Mouse (Mus musculus) liver, postnatal 0 days (tissue): ENCODE results near the gene Tsacc. TPM values are rescaled to one million over a fixed set of nuclear protein-coding genes. Genes with fewer than 3 reads are reported as not detected.

Experiments
- ATAC-seq: fragments of 200-750 bp; cut with Nextera tagmentation; 2 replicates; pipeline ENCODE4 v1.8.0; 2017; ENCODE audit warnings: mild to moderate bottlenecking, moderate library complexity
- DNase-seq: peaks from one replicate; pipeline ENCODE4 v3.0.0-alpha.2; 2016
- H3K27ac ChIP-seq: fragments of 300-500 bp; sonication (generic); 2 replicates; pipeline ENCODE4 v1.5.1; 2014; ENCODE audit warnings: antibody characterized with exemption, moderate library complexity, mild to moderate bottlenecking, low read depth
- H3K27me3 ChIP-seq: fragments of 300-500 bp; sonication (generic); 2 replicates; pipeline ENCODE4 v1.6.1; 2014; ENCODE audit warnings: low read length, control low read depth, mixed read lengths; ENCODE audit not compliant: insufficient read depth
- H3K36me3 ChIP-seq: fragments of 300-500 bp; sonication (generic); replicated peaks from 2 replicates; pipeline ENCODE4 v1.6.1; 2014; ENCODE audit warnings: mild to moderate bottlenecking, control low read depth, low read length, moderate library complexity, mixed read lengths; ENCODE audit not compliant: insufficient read depth
- H3K4me1 ChIP-seq: fragments of 300-500 bp; sonication (generic); 2 replicates; pipeline ENCODE4 v1.6.1; 2014; ENCODE audit warnings: antibody characterized with exemption, mild to moderate bottlenecking, control low read depth; ENCODE audit not compliant: insufficient read depth
- H3K4me2 ChIP-seq: fragments of 300-500 bp; sonication (generic); 2 replicates; pipeline ENCODE4 v1.6.1; 2014; ENCODE audit warnings: low read depth, mild to moderate bottlenecking, low read length, moderate library complexity, mixed read lengths
- H3K4me3 ChIP-seq: fragments of 300-500 bp; sonication (generic); 2 replicates; pipeline ENCODE4 v1.5.1; 2014; ENCODE audit warnings: low read depth, low read length
- H3K9ac ChIP-seq: fragments of 300-500 bp; sonication (generic); replicated peaks from 2 replicates; pipeline ENCODE4 v1.6.1; 2014; ENCODE audit warnings: mild to moderate bottlenecking, moderate library complexity
- H3K9me3 ChIP-seq: fragments of 300-500 bp; sonication (generic); 2 replicates; pipeline ENCODE4 v1.6.1; 2016; ENCODE audit warnings: mild to moderate bottlenecking, control low read depth, low read length, mixed read lengths
- CTCF ChIP-seq: sonication (generic); IDR thresholded peaks from 2 replicates; pipeline ENCODE4 v1.5.1; 2016; ENCODE audit warnings: antibody characterized with exemption, low read depth
- EP300 ChIP-seq: IDR thresholded peaks from 2 replicates; pipeline ENCODE4 v1.6.1; 2016; ENCODE audit warnings: antibody characterized with exemption, low read depth, mild to moderate bottlenecking
- WGBS: fragments of 180-500 bp; shearing (Covaris S2); extraction: QIAGEN DNeasy Blood & Tissue Kit; methylation state at CpG from one replicate; pipeline ENCODE4 v1.1.7; 2014; ENCODE audit not compliant: insufficient replicate concordance; 5-methylcytosine and 5-hydroxymethylcytosine counted together
- polyA plus RNA-seq: library from polyadenylated mRNA; unstranded; fragments of >200 nt; fragmentation: Nextera tagmentation; extraction: Ambion mirVana; gene quantifications from 2 replicates; pipeline ENCODE4 v1.2.1, GENCODE M21; 2015

The Tsacc gene
- polyA plus RNA-seq, 1 experiment from 2014 or later: 7.0 TPM

- no peak overlapping the region for H3K9ac ChIP-seq
- H3K4me1 ChIP-seq: 0 out of 2 replicates have a peak, but pooled peaks cover 2% of the 10 kb centered on the region
- peaks cover 71% of the 10 kb centered on the region for H3K27me3 ChIP-seq
- ATAC-seq (no peak), DNase-seq (no peak)
- H3K4me3 ChIP-seq: no peak overlapping the region
- 4% methylated on average over 48 of the region's 48 CpGs for WGBS
- H3K36me3 ChIP-seq: no peaks in the 10 kb centered on the region
- H3K9me3 ChIP-seq: no peaks in the 10 kb centered on the region
- TF ChIP-seq CTCF (no peak), EP300 (no peak)
- no peak overlapping the region for H3K4me2 ChIP-seq
- no peak overlapping the region for H3K27ac ChIP-seq
These were observed 55.6 kb downstream of the Tsacc start for GRCm38 (mm10) chr3:88241045-88241786.

- 37% methylated on average over 4 of the region's 4 CpGs for WGBS
- no peak for TF ChIP-seq CTCF
- no peak for TF ChIP-seq EP300
- 0 out of 2 replicates have a peak, but pooled peaks cover 2% of the 10 kb centered on the region for H3K4me1 ChIP-seq
- H3K27ac ChIP-seq: no peak overlapping the region
- no peaks in the 10 kb centered on the region for H3K36me3 ChIP-seq
- ATAC-seq: no peak
- no peak overlapping the region for H3K9ac ChIP-seq
- H3K4me2 ChIP-seq: no peak overlapping the region
- no peak overlapping the region for H3K4me3 ChIP-seq
- peaks cover 73% of the 10 kb centered on the region for H3K27me3 ChIP-seq
- no peaks in the 10 kb centered on the region for H3K9me3 ChIP-seq
- no peak for DNase-seq
These were observed 57.4 kb downstream of the Tsacc start for GRCm38 (mm10) chr3:88239446-88239845.

- no peak overlapping the region for H3K9ac ChIP-seq
- no peaks in the 10 kb centered on the region for H3K36me3 ChIP-seq
- no peak overlapping the region for H3K27ac ChIP-seq
- WGBS: 42% methylated on average over 8 of the region's 8 CpGs
- no peak overlapping the region for H3K4me3 ChIP-seq
- DNase-seq (no peak), ATAC-seq (no peak)
- no peaks in the 10 kb centered on the region for H3K9me3 ChIP-seq
- no peak for TF ChIP-seq CTCF
- no peak for TF ChIP-seq EP300
- 0 out of 2 replicates have a peak, but pooled peaks cover 2% of the 10 kb centered on the region for H3K4me1 ChIP-seq
- peaks cover 75% of the 10 kb centered on the region for H3K27me3 ChIP-seq
- no peak overlapping the region for H3K4me2 ChIP-seq
These were observed 57.9 kb downstream of the Tsacc start for GRCm38 (mm10) chr3:88238866-88239391.

GRCm38 (mm10) chr3:88237556-88238194 lies 59.1 kb downstream of the Tsacc start:
- Histone ChIP-seq H3K27ac (no peak overlapping the region), H3K36me3 (no peaks in the 10 kb centered on the region), H3K9me3 (no peaks in the 10 kb centered on the region), H3K9ac (no peak overlapping the region), H3K27me3 (peaks cover 72% of the 10 kb centered on the region), H3K4me2 (peak overlapping the region; percentile 44; the same call in 1 of the 2 replicates), H3K4me1 (0 out of 2 replicates have a peak, but pooled peaks cover 2% of the 10 kb centered on the region), H3K4me3 (no peak overlapping the region)
- peak; percentile 71 for DNase-seq
- TF ChIP-seq CTCF (peak; percentile 66), EP300 (no peak)
- ATAC-seq: peak; percentile 80
- WGBS: 7% methylated on average over 10 of the region's 10 CpGs

GRCm38 (mm10) chr3:88237161-88237555 lies 59.6 kb downstream of the Tsacc start:
- H3K9me3 ChIP-seq: no peaks in the 10 kb centered on the region
- peaks cover 70% of the 10 kb centered on the region for H3K27me3 ChIP-seq
- ATAC-seq: no peak
- no peak overlapping the region for H3K4me2 ChIP-seq
- no peak for DNase-seq
- H3K27ac ChIP-seq: no peak overlapping the region
- TF ChIP-seq CTCF (no peak), EP300 (no peak)
- 39% methylated on average over 6 of the region's 6 CpGs for WGBS
- H3K4me1 ChIP-seq: 0 out of 2 replicates have a peak, but pooled peaks cover 2% of the 10 kb centered on the region
- H3K4me3 ChIP-seq: no peak overlapping the region
- no peak overlapping the region for H3K9ac ChIP-seq
- no peaks in the 10 kb centered on the region for H3K36me3 ChIP-seq

- Histone ChIP-seq H3K27me3 (peaks cover 62% of the 10 kb centered on the region), H3K27ac (no peak overlapping the region), H3K4me1 (no peaks in the 10 kb centered on the region), H3K9ac (no peak overlapping the region), H3K36me3 (no peaks in the 10 kb centered on the region), H3K9me3 (no peaks in the 10 kb centered on the region), H3K4me2 (no peak overlapping the region), H3K4me3 (no peak overlapping the region)
- TF ChIP-seq CTCF: no peak
- no peak for TF ChIP-seq EP300
- 65% methylated on average over 2 of the region's 2 CpGs for WGBS
- DNase-seq: no peak
- ATAC-seq: no peak
These were observed 61.2 kb downstream of the Tsacc start for GRCm38 (mm10) chr3:88235616-88236015.
